Mouse (Mus musculus) WW6 (cell line): ENCODE results near the gene Mthfsl.
"Not testable (repeated sequence)": the region's sequence is repeated elsewhere in the genome, so short reads cannot be mapped to it uniquely, and the experiment has no call there.

Source experiments
- DNase-seq: peaks from one replicate; pipeline ENCODE4 v3.0.0-alpha.2; 2013; ENCODE audit warnings: low read depth, low spot score

The Mthfsl gene

DNA sequence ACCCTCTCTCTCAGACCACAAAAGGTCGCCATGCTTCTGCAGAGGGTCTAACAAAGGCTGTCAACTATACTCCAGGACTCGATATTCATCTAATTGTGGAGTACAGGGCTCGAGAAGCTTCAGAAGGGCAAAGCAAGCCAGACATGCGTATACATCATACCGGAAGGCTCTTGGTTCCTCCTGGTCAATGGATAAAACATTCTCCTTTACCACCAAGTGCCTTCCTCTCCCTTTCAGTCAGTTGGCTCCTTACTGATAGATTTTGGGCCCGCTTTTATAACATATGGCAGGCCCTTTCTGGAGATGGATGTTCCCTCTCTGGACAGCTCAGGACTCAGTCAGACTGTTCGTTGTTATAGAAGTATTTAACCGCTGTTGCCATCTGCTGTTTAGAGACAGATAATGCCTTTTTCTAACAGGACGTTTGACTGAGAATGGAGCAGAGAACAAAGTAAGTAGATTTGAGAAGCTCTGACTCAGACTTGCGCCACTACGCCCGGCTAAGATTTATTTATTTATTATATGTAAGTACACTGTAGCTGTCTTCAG is at the start of gene Mthfsl:
TSS of gene Mthfsl (minus strand) at position 308 of the 549 bp plus-strand sequence.
- DNase-seq = not testable (repeated sequence)

DNA sequence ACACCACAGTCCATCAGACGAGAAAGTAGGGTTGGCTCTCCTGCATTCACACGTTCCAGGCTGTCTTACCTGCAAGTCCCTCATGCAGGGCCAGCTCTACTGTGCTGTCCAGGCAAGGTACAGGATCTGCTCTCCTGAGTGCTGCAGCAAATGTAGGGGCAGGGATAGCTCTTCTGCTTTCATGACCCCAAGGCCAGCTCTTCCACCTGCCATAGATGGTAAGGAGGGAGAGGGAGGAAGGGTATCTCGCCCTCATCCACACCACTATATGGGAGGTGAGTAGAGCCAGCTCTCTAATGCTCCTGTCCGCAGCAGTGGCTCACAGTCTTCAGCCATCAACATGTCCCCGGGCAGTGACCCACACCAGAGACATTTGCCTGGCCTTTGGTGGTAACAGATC is 49.4 kb upstream of the Mthfsl start:
- DNase-seq = not testable (repeated sequence)

DNA sequence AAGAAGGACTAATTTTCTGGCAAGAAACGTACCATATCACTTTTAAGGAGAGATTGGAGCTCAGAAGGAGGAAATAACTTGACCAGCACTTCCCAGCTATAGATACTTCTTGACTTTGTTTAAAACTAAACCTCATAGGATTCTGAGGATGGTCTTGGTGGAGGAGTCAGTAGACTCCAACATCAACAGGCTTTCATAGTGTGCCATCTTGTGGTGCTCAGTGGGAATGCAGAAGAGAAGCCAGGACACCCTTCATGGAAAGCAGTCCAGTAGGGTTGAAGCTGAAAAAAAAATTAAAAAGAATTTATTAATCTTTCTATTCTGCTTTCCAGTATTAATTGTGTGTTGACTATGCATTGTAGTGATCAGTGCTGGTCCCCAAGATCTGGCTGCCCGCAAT is 26.6 kb upstream of the Mthfsl start:
- not testable (repeated sequence) for DNase-seq

DNA sequence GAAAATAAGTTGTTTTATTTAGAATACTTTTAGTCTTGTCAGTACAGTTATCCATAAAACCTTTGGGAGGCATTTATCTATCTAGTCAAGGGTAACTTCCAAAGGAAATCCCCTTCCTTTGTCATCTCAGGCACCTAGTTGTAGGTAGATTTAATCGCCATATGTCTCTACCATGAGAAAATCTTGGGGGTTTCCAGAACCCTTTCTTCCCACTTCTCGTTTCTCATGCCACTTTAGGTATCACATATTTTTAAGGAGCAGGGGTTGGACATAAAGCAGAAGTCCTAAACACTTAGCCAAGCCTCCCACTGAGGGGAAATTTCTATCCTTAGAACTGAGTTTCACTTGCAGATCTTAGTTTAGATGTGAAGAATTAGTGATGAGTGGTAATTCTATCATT is 25.9 kb upstream of the Mthfsl start:
- DNase-seq = not testable (repeated sequence)

DNA sequence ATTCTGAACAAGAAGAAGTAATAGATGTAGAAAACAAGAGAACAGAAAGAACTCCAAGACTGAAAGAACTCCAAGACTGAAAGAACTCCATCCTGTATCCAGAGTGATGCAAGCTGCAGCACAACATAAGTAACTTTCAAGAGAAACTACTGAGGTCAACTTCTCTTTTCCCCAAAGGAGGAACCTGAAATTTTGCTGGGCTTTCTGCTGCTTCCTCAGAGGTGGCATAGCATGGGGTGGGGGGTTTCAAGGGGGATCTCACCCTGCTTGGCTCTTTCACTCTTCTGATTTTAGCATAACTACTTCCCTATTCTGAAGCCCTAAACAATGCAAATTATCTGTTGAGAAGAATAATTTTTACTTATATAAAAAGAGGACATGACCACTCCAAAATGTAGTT is 15.2 kb upstream of the Mthfsl start:
- not testable (repeated sequence) for DNase-seq

DNA sequence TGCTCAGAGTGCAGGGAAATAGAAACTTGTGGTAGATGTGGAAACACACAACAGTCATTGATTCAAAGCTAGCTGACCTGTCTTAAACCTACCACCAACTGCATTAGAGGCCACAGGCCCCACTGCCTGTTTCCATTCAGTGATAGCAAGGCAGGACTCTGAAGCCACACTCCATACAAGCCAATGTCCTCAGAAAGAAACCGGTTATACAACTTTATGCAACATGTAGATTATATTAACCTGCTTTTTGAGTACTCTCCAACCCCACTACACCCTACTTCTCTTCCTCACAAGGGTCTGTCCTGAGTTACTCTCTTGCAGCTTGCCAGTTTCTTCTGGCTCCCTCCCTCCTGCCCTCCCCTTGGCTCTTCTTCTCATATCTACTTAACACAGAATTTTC is 13.1 kb upstream of the Mthfsl start:
- DNase-seq = not testable (repeated sequence)

DNA sequence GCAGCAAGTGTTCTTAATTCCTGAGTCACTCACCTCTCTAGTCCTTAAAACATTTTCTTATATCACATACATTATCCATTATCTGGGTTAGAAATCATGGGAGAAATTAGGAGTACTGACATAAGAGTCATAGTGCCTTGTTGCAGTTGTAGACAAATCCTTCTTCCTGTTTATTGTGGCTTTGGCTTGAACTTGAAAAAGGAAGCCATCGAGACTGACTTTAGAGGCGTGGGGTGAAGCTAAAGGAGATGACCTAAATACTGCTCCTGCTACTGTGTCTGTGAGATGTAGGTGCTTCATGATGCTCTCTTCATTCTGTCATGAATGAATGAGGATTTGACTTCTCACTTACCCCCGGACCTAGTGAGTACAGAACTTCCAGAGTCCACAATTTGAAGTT is 12.2 kb upstream of the Mthfsl start:
- not testable (repeated sequence) for DNase-seq

DNA sequence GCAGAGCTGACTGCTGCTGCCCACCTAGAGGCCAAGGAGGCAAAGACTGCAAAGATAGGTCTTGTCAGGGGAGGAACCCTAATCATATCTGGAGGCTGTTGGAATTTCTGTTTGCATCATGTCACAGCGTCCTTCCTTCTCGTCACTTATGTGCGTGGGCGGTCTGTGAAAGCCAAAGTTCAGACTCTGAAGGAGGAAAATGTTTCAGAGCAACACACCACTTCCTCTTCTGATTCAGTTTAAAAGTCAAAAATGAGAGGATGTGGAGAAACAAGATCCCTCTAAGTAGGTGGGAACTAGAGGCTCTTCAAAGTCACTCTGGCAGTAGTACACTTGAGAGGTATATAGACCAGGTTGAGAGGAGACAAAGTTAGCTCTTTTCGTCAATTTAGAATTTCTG is 11.6 kb upstream of the Mthfsl start, which contains the start of gene Bcl2a1d:
TSS of gene Bcl2a1d (minus strand) at position 187 of the 400 bp plus-strand sequence.
- not testable (repeated sequence) for DNase-seq

DNA sequence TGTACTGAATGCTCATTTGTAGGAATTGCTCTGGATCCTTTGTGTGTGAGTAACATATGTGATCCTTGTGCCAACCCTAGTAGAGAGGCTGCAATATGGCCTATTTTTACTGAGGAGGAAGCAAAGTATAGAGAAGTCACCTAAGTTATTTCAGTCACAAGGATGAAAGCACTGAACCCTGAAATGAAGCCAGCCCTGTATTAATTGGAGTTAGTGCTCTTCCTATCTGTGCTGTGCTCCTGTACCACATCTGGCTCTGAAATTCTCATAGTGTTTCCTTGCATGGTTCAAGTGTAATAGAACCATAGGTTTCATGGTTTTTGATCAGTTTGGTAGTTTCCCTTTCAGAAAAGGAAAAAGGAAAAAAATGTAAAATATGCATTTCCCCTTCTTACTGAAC is 8.2 kb upstream of the Mthfsl start:
- DNase-seq = not testable (repeated sequence)

DNA sequence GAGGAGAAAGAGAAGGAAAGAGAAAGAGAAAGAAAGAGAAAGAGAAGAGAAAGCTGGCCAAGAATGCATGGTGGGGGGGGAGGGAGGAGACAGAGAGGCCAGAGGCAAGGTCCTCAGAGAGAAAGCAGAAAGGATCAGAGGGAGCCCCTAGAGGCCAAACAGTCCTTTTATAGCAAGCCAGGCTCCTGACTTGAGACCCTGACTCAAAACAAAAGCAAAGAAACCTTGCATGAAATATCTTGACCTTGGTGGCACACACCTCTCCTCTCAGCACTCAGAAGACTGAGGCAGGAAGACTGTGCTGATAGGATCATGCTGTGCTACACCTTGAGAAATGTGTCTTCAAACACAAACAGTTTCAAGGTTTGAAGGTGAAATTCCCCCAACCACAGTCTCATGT is 1.5 kb upstream of the Mthfsl start:
- DNase-seq = not testable (repeated sequence)

DNA sequence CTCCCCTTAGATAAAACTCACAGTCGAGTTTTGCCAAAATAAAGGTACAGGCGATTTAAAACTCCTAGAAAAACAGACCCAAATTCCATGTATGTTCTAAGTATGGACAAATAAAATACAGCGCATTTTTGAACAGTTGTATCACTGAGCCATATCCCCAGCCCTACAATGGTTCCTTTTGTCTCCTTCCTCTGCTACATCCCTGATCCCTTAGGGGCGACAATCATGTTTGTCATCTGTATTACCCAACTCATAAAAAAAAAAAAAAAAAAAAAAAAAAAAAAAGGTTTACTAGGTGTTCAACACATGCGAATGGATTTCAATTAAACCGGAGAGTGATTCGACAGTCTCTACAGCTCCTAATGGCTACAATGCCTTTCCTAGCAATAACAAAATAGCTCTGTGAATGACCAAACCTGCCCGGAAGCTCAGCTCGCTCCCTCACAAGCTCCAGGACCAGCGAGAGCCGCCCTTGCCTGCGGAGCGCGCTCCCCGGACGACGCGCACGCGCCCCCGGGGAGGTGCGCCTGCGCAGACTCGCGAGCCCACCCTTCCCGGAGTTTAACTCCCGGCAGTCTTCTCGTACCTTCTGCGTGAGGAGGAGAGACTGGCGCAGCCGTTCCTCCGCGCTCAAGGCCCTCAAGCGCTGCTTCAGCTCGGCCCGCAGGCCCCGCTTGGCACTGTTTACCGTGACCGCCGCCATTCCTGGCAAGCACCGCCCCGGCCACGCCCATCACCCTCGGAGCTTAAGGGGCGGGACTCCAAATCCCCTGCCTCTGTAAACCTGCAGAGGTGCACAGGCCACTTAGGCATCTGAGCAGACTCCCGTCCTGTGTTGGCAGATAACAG is 799 bp downstream of the Mthfsl start:
- DNase-seq = not testable (repeated sequence)

DNA sequence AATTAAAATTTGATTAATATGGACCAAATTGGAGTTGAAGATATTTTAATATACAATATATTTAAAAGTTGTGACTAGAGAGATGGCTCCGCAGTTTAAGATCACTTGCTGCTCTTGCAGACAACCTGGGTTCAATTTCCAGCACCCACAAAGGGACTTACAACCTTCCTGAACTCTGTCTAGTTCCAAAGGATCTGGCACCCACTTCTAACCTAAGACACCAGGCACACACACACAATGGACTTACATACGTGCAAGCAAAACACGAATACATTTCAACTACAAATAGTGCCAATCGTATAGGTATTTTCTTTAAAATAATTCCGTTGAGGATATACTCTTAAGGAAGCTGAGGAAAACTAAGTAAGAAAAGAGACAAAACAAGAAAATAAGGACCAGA is 1.5 kb downstream of the Mthfsl start:
- not testable (repeated sequence) for DNase-seq

DNA sequence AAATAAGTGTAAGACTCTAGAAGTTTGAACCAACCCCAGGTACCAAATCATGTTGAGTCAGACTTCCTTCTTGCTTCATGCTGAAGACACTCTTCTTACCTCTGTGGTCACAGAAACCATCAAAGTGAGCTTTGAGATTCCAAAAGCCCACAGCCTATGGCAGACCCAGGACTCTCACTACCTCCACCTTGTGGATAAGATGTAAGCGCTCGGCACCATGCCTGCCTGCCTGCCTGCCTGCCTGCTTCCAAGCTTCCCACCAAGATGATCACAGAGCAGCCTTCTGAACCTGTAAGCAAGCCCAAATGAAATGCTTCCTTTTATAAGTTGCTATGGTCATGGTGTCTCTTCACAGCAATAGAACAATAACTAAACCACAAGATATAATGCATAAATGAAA is 2.0 kb downstream of the Mthfsl start:
- not testable (repeated sequence) for DNase-seq

DNA sequence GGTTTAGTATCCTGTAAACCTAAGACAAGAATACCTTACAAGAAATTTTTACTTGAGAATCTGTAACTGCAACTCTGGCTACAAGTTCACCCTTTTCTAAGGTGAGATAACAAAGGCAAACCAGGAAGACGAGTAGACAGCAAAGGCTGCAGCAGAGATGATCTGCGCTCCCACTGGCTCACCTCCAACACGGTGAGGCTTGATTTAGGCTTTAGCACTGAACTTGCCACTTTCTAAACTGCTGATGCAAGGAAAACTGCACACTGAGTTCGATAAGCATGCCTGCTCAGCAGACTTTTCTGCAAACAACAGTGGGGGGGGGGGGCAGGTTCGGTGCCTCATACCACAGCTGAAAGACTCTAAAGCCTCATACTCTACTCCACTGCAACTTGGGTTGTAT is 5.6 kb downstream of the Mthfsl start:
- DNase-seq = not testable (repeated sequence)

DNA sequence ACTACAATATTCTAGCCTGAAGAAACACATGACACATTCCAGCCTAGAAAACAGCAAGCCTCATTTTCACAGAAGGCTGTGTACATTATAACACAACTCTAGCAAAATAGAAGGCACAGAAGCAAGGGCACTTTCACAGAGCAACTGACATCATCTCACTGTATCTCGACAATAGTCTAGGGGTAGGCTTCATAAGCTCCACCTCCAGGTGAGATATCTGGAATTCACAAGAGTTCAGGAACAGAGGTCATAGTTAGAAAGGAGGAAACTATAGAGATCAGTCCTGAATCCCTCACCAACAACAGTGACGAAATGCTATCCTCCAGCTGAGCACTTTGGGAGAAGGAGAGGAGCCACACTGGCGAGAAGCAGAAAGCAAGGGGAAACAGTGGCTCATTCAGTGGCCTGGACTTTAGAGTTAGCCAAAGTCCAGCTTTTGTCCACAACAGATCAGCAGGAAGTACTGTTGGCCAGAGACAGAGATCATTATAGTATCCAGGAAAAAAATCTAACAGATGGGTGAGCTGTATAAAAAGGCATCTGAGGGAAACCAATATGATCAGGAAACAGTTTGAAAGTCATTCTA is 7.8 kb downstream of the Mthfsl start:
- DNase-seq = not testable (repeated sequence)

DNA sequence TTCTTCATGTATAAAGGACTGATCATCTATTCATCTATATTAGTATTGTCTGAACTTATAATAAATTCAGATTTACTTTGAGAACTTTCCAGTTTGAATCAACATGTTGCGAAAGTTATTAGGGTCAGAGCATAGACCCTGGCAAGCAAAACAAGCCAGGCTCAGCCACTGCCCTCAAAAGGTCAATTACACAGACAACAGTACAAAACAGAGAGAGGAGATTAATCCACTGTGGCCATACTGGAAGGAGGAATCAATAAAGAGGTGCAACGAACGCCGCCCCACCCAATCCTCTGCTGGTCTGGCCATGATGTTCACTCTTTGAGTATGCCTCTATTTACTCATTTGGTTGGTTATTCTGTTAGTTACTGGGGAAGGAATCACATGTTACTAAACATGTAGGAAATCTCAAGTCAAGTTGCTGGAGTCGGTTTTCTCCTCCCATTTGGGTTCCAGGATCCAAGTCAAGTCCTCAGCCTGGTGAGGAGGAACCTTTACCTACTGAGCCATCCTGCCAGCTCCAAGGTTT is 9.1 kb downstream of the Mthfsl start:
- not testable (repeated sequence) for DNase-seq

DNA sequence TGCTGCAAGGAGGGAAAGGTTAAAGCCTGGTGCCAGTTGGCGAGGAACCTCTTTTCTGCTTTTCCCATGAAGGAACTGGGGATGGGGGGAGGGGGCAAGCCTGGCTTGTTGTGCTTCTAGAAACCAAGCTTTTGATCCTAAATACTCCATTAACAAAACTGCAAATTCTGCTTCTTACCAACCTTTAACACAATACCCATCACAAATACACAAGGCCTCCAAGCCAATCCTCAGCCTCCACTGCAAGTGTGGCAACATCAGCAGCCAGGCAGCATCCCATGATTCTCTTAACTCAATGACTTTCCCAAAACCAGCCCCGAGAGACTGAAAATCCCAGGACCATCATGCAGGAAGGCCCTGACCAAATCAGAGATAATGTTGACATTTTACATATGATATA is 9.7 kb downstream of the Mthfsl start:
- not testable (repeated sequence) for DNase-seq

DNA sequence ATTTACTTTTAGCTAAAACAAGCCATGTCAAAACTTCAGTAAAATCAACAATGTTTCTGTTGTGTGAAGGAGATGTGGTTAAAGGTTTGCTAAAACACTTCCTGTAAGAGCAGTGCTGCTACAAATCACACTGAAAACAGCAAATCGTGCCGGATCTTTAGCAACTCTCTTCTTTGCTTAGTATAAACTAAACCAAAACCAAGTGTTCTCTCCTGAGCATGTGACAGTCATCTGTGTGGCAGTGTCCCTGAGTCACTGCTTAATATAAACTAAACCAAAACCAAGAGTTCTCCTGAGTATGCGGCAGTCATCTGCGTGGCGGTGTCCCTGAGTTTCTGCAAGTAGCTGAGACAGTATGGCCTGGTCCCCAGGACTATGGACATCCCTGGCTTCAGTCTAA is 10.3 kb downstream of the Mthfsl start:
- DNase-seq = not testable (repeated sequence)

DNA sequence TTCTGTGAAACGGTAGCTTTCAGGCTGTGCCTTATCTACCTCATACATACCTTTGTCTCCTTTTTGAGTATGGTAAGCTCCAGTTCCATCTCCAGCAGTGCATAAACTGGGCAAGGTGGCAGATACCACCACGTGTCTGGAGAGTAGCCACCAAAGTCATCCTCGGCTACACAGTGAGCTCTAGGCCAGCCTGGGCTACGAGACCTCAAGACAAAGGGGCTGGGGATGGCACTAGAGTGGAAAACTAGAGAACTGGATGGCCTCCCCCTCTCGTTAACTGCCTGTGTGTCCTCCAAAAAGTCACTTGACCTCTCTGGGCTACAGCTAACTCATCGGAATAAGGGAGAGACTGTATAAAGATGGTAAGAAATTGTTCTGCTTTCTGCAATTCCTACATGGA is 10.8 kb downstream of the Mthfsl start:
- no peak for DNase-seq

DNA sequence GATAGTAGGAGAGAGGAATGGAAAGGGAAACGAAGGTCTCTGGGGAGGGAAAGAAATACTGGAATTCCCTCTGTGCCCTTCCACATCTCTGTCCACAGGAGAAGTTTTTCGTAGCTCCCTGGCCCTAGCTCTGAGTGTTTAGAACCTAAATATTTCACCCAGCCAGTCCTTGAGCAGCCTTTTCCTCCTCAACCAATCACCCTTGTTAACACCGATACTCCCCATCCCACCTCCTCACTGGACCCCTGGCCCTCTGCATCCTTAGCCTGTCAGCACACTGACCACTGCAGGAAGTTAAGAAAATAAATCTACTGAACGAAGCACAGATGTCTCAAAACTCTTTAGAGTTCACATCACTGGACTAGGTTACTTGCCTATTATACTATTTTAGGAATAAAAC is 13.4 kb downstream of the Mthfsl start:
- no peak for DNase-seq

DNA sequence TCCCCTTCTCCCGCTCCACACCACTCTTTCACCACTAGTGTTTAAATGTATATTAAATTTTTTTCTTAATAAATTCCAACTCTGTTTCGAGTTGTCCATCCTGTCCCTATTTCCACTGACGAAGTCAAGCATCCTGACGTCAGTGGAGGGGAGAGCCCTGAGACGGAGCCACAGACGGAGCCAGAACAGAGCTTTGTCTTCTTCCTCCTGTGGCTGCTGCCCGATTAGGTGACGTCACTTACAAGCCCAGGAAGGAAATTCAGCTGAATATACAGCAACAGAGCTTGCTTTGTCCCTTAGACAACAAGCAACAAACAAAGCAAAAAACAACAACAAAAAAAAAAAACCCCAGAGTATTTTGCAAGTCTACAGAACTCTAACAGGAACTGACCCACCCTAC is 14.9 kb downstream of the Mthfsl start:
- not testable (repeated sequence) for DNase-seq

DNA sequence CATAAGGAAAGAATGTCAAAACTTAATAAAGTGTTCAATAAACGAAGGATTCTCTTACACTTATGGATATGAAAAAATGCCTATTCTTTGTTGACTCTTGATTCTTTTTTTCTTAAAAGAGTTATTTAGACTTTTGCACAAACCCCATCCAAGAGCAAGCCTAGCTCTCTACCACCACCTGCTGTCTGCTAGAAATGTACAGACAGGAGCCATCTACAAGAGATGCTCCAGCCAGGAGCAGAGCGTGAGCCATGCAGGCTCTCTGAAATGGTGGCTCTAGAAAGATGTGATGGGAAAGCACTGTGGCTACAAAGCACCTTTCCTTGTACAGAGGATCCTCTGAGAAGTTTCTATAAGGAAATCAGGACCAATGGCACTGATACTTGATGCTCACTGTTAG is 21.4 kb downstream of the Mthfsl start:
- DNase-seq = not testable (repeated sequence)
